Mouse (Mus musculus): ENCODE measurements around the gene Tmem229b. TPM values are rescaled to one million over a fixed set of nuclear protein-coding genes. Genes with fewer than 3 reads are reported as not detected.

Gene Tmem229b
- total and polyA plus RNA-seq, 3 experiments: 13.8 to 20.5 TPM; not detected in 1

GRCm38 (mm10) chr12:79048898-79049297 is 41.5 kb upstream of the Tmem229b start:
- peaks cover 0 to 2% of the 10 kb centered on the region in 2 experiments; a peak in 1 of 4 replicates for H3K36me3 ChIP-seq (ENCODE audit: control insufficient read depth in 1 of 2, insufficient read depth in 2 of 2, low read length in 2 of 2)
- no peak for TF ChIP-seq ETS1 (IDR thresholded peaks at IDR 0.05; ENCODE audit: low read depth, low read length)
- no peak for TF ChIP-seq KAT2A (conservative IDR thresholded peaks at IDR 0.05; ENCODE audit: low read depth, low read length)
- TF ChIP-seq RAD21 (IDR thresholded peaks at IDR 0.05; ENCODE audit: low read depth, low read length): no peak
- no peak for TF ChIP-seq HCFC1 (IDR thresholded peaks at IDR 0.05; ENCODE audit: low read depth, low read length)

GRCm38 (mm10) chr12:79047203-79047602 is 39.8 kb upstream of the Tmem229b start:
- no peak for TF ChIP-seq TAL1 (IDR thresholded peaks at IDR 0.05; ENCODE audit: low read length)
- no peak for TF ChIP-seq USF1 (IDR thresholded peaks at IDR 0.05; ENCODE audit: low read depth, low read length)
- no peak for TF ChIP-seq MAFK (IDR thresholded peaks at IDR 0.05; ENCODE audit: borderline replicate concordance, low read depth, low read length)
- TF ChIP-seq GABPA (IDR thresholded peaks at IDR 0.05; ENCODE audit: low read depth, low read length): no peak
- TF ChIP-seq CHD1 (IDR thresholded peaks at IDR 0.05; ENCODE audit: low read depth, low read length): no peak
- TF ChIP-seq RAD21 (IDR thresholded peaks at IDR 0.05; ENCODE audit: low read depth, low read length): no peak
- TF ChIP-seq RCOR1 (IDR thresholded peaks at IDR 0.05; ENCODE audit: low read depth, low read length): no peak
- TF ChIP-seq KAT2A (conservative IDR thresholded peaks at IDR 0.05; ENCODE audit: low read depth, low read length): no peak
- no peak for TF ChIP-seq GATA1 (IDR thresholded peaks at IDR 0.05; ENCODE audit: low read depth, low read length)
- no peak for TF ChIP-seq MXI1 (IDR thresholded peaks at IDR 0.05; ENCODE audit: low read depth, low read length)
- TF ChIP-seq JUND (IDR thresholded peaks at IDR 0.05; ENCODE audit: low read depth, low read length): no peak
- no peak for TF ChIP-seq EP300 (IDR thresholded peaks at IDR 0.05; ENCODE audit: low read depth in 1 of 2, low read length in 2 of 2)
- no peak for TF ChIP-seq ZNF384 (IDR thresholded peaks at IDR 0.05; ENCODE audit: low read depth, low read length)
- TF ChIP-seq SIN3A (IDR thresholded peaks at IDR 0.05; ENCODE audit: low read length): no peak
- TF ChIP-seq MEF2A (IDR thresholded peaks at IDR 0.05; ENCODE audit: extremely low read depth, insufficient replicate concordance, low read depth, low read length, poor library complexity, severe bottlenecking): no peak
- no peak for TF ChIP-seq USF2 (IDR thresholded peaks at IDR 0.05; ENCODE audit: borderline replicate concordance in 1 of 2, insufficient read depth in 1 of 2, low read depth in 1 of 2, low read length in 2 of 2)
- Histone ChIP-seq H3K9me3 (replicated peaks; ENCODE audit: insufficient read depth, low read length) (no peaks in the 10 kb centered on the region), H3K36me3 (ENCODE audit: control insufficient read depth in 1 of 2, insufficient read depth in 2 of 2, low read length in 2 of 2) (peaks cover 0 to 2% of the 10 kb centered on the region in 2 experiments; a peak in 1 of 4 replicates), H3K79me2 (ENCODE audit: control insufficient read depth, insufficient read depth, low read length, poor library complexity) (no peaks in the 10 kb centered on the region), H3K27ac (ENCODE audit: control insufficient read depth, low read depth, low read length) (no peak overlapping the region), H3K27me3 (ENCODE audit: control insufficient read depth in 1 of 2, insufficient read depth in 2 of 2, low read length in 2 of 2) (no peaks in the 10 kb centered on the region), H3K4me3 (ENCODE audit: control insufficient read depth in 1 of 2, insufficient read depth in 1 of 2, low read depth in 2 of 2, low read length in 2 of 2) (no peak overlapping the region), H3K9ac (ENCODE audit: control insufficient read depth, low read depth, low read length, poor library complexity, severe bottlenecking) (no peak overlapping the region), H3K4me1 (ENCODE audit: control insufficient read depth in 1 of 2, insufficient read depth in 2 of 2, low read length in 2 of 2) (peaks cover 0 to 4% of the 10 kb centered on the region in 2 experiments; a peak in 3 of 4 replicates)
- no peak for DNase-seq (ENCODE audit: low read depth, low spot score)

More at GRCm38 (mm10) chr12:79048898-79049297, 41.5 kb upstream of the Tmem229b start:
- no peak overlapping the region for H3K4me3 ChIP-seq (ENCODE audit: control insufficient read depth in 1 of 2, insufficient read depth in 1 of 2, low read depth in 2 of 2, low read length in 2 of 2)
- no peaks in the 10 kb centered on the region for H3K9me3 ChIP-seq (replicated peaks; ENCODE audit: insufficient read depth, low read length)
- no peaks in the 10 kb centered on the region for H3K27me3 ChIP-seq (ENCODE audit: control insufficient read depth in 1 of 2, insufficient read depth in 2 of 2, low read length in 2 of 2)
- H3K4me1 ChIP-seq (ENCODE audit: control insufficient read depth in 1 of 2, insufficient read depth in 2 of 2, low read length in 2 of 2): peaks cover 0 to 7% of the 10 kb centered on the region in 2 experiments; a peak in 3 of 4 replicates
- H3K27ac ChIP-seq (ENCODE audit: control insufficient read depth, low read depth, low read length): no peak overlapping the region
- no peaks in the 10 kb centered on the region for H3K79me2 ChIP-seq (ENCODE audit: control insufficient read depth, insufficient read depth, low read length, poor library complexity)
- H3K9ac ChIP-seq (ENCODE audit: control insufficient read depth, low read depth, low read length, poor library complexity, severe bottlenecking): no peak overlapping the region
- no peak for DNase-seq (ENCODE audit: low read depth, low spot score)

Data from MEL (cell line).